In genomic region chr5:114784622-114785165, GRCm38 (mm10) we compare ENCODE assay signal across 8 mouse cellular contexts. TPM values are rescaled to one million over a fixed set of nuclear protein-coding genes. Genes with fewer than 3 reads are reported as not detected.
DNase-seq lines count a peak whose midpoint lies in the region; ATAC-seq and TF ChIP-seq lines count a peak whose summit lies in the region.

No protein-coding gene starts in this region.

- no peak overlapping the region for H3K9ac ChIP-seq in neural tube, embryonic 15.5 days (replicated peaks)

- WGBS in neural tube, embryonic 15.5 days: 84% methylated on average over 16 of the region's 16 CpGs

- no peaks in the 10 kb centered on the region for H3K27me3 ChIP-seq in neural tube, embryonic 15.5 days (replicated peaks)

- DNase-seq in kidney, postnatal 10 days: peak; percentile 33
- DNase-seq in kidney, adult 9 months: no peak
- peak; percentile 25 to 56 for DNase-seq in kidney, postnatal 36 days
- no peak for DNase-seq in cerebellum, adult 9-10 months
- DNase-seq in urinary bladder, postnatal 14 days (ENCODE audit: low spot score): no peak

- H3K9me3 ChIP-seq in neural tube, embryonic 15.5 days (replicated peaks): no peaks in the 10 kb centered on the region

- peak; percentile 51 for ATAC-seq in neutrophil, adult 5-6 weeks (ENCODE audit: extremely low read depth, insufficient number of reproducible peaks, low FRiP score, poor library complexity, severe bottlenecking)
- no peak for ATAC-seq in neural tube, embryonic 15.5 days (ENCODE audit: low FRiP score)

- H3K4me2 ChIP-seq in neural tube, embryonic 15.5 days: no peak overlapping the region

- TF ChIP-seq CTCF in cortical plate, adult 2 months (IDR thresholded peaks at IDR 0.05; ENCODE audit: extremely low read depth, insufficient read depth, low read length): no peak

- no peak for TF ChIP-seq POLR2A in cortical plate, adult 2 months (IDR thresholded peaks at IDR 0.05; ENCODE audit: extremely low read depth, insufficient read depth, low read length)

- H3K36me3 ChIP-seq in neural tube, embryonic 15.5 days: peaks cover 36% of the 10 kb centered on the region

- peaks cover 6% of the 10 kb centered on the region for H3K4me1 ChIP-seq in cortical plate, adult 2 months (ENCODE audit: control insufficient read depth, insufficient read depth, low read length)
- peaks cover 26% of the 10 kb centered on the region for H3K4me1 ChIP-seq in neural tube, embryonic 15.5 days

- H3K27ac ChIP-seq in cortical plate, adult 2 months (ENCODE audit: insufficient read depth, low read length): peak overlapping the region; percentile 81
- H3K27ac ChIP-seq in neural tube, embryonic 15.5 days (replicated peaks): no peak overlapping the region

- no peak overlapping the region for H3K4me3 ChIP-seq in cortical plate, adult 2 months (ENCODE audit: insufficient read depth, low read length)
- no peak overlapping the region for H3K4me3 ChIP-seq in neural tube, embryonic 15.5 days (replicated peaks)

RNA-seq across cellular contexts. Expression of gene Git2, which starts 9.4 kb away (rescaled TPM):
- polyA plus RNA-seq in cortical plate, adult 2 months (2012; rRNA removed): 44.0 and 44.1 TPM in 2 replicates
- total RNA-seq in neutrophil, adult 5-6 weeks (2017): 214 and 229 TPM in 2 replicates
- 47.7 and 53.4 TPM in 2 replicates for polyA plus RNA-seq in neural tube, embryonic 15.5 days (2015; fragmentation: Nextera tagmentation; extraction: Ambion mirVana)

RNA-seq across cellular contexts. Expression of gene Ankrd13a, which starts 10.2 kb away (rescaled TPM):
- 36.2 and 38.5 TPM in 2 replicates for polyA plus RNA-seq in cortical plate, adult 2 months (2012; rRNA removed)
- total RNA-seq in neutrophil, adult 5-6 weeks (2017): 309 and 325 TPM in 2 replicates
- 30.3 and 41.1 TPM in 2 replicates for polyA plus RNA-seq in neural tube, embryonic 15.5 days (2015; fragmentation: Nextera tagmentation; extraction: Ambion mirVana)

RNA-seq across cellular contexts. Expression of gene 1500011B03Rik, which starts 38.6 kb away (rescaled TPM):
- polyA plus RNA-seq in cortical plate, adult 2 months (2012; rRNA removed): 232 and 245 TPM in 2 replicates
- 29.0 and 41.8 TPM in 2 replicates for total RNA-seq in neutrophil, adult 5-6 weeks (2017)
- polyA plus RNA-seq in neural tube, embryonic 15.5 days (2015; fragmentation: Nextera tagmentation; extraction: Ambion mirVana): 254 and 302 TPM in 2 replicates

Comparison
In these comparisons a context has a peak if more than half of its experiments do, and no peak if none do; other contexts are left out.
1. DNase-seq: peak in kidney, postnatal 10 days (single experiment) and kidney, postnatal 36 days (2 of 2); none in kidney, adult 9 months (single experiment), cerebellum, adult 9-10 months (single experiment) and urinary bladder, postnatal 14 days (single experiment).